ENCODE assay signal across 8 mouse cellular contexts in the genomic region with DNA sequence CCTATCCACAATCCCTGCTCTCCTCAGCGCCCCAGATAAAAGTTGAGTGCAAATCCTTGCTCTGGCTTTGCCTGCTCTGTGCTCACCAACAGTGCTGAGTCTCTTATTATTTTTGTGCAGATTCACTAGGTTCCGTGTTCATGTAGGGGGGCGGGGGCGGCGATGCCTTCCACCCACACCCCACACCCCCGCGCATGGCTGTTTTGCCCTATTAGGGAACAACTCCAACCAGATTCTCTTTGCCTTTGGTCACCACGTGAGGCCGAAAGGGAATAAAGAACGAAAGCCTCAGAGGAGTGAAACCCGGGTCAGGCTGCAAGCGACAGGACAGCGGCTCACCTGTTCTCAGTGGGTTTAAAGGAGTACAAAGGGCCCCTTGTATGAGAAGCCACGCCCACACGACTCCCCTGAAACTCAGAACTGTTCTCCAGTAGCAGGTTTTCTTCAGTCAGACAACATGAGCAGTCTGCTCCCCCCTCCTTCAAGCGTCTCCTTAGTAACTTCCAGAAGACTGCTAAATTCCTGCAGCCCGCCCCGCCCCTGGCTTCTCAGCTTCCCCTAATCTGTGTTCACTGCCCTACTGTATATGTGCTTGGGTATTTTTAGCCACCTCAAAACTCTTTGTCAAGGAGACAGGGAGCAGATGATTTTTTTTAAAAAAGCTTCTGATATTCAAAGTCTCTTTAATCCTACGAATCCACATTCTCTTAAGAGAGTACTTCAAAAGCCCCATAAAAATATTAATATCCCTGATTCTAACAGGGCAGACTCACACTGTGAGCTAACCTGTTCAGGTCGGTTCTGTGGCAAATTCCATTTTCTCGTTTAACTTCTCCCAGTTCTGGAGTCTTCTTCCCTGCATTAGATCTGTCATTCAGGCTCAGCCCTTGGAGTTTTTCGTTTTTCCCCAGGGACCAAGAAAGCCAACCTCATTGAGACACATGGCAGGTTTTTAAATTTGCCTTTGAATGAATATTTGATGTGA.
DNase-seq lines count a peak whose midpoint lies in the region; ATAC-seq and TF ChIP-seq lines count a peak whose summit lies in the region.

No protein-coding gene starts in this region.

- H3K4me3 ChIP-seq in spleen, adult 2 months (ENCODE audit: extremely low read depth, insufficient read depth, insufficient read length): peak overlapping the region; percentile 39; the same call in 1 of the 2 replicates
- peak overlapping the region; percentile 29 for H3K4me3 ChIP-seq in hindbrain, embryonic 13.5 days
- H3K4me3 ChIP-seq in limb, embryonic 10.5 days: peak overlapping the region; percentile 43
- H3K4me3 ChIP-seq in midbrain, embryonic 11.5 days (ENCODE audit: low read depth, low read length): peak overlapping the region; percentile 12; the same call in 1 of the 2 replicates
- H3K4me3 ChIP-seq in stomach, embryonic 16.5 days (replicated peaks; ENCODE audit: low read length): peak overlapping the region; percentile 41

- TF ChIP-seq POLR2A in spleen, adult 2 months (IDR thresholded peaks at IDR 0.05; ENCODE audit: low read depth, low read length): no peak

- H3K36me3 ChIP-seq in spleen, adult 2 months (ENCODE audit: control insufficient read depth, insufficient read depth, low read length): no peaks in the 10 kb centered on the region
- H3K36me3 ChIP-seq in hindbrain, embryonic 13.5 days: no peaks in the 10 kb centered on the region
- no peaks in the 10 kb centered on the region for H3K36me3 ChIP-seq in limb, embryonic 10.5 days
- no peaks in the 10 kb centered on the region for H3K36me3 ChIP-seq in midbrain, embryonic 11.5 days (ENCODE audit: control insufficient read depth, insufficient read depth, low read length)
- H3K36me3 ChIP-seq in stomach, embryonic 16.5 days (ENCODE audit: control insufficient read depth, insufficient read depth, low read length): no peaks in the 10 kb centered on the region

- no peak overlapping the region for H3K27ac ChIP-seq in spleen, adult 2 months (ENCODE audit: insufficient read depth, low read length)
- H3K27ac ChIP-seq in hindbrain, embryonic 13.5 days: peak overlapping the region; percentile 3; the same call in 1 of the 2 replicates
- peak overlapping the region; percentile 88 for H3K27ac ChIP-seq in limb, embryonic 10.5 days
- H3K27ac ChIP-seq in midbrain, embryonic 11.5 days (ENCODE audit: low read depth, low read length): no peak overlapping the region
- H3K27ac ChIP-seq in stomach, embryonic 16.5 days (ENCODE audit: low read length): peak overlapping the region; percentile 93

- no peak for TF ChIP-seq CTCF in spleen, adult 2 months (IDR thresholded peaks at IDR 0.05; ENCODE audit: extremely low read depth, insufficient read depth, insufficient read length, insufficient replicate concordance)

- H3K4me1 ChIP-seq in spleen, adult 2 months (ENCODE audit: control insufficient read depth, insufficient read depth, insufficient read length): peaks cover 4% of the 10 kb centered on the region; the same call in 1 of the 2 replicates
- H3K4me1 ChIP-seq in hindbrain, embryonic 13.5 days (replicated peaks): peaks cover 19% of the 10 kb centered on the region
- H3K4me1 ChIP-seq in limb, embryonic 10.5 days: peaks cover 26% of the 10 kb centered on the region
- peaks cover 5% of the 10 kb centered on the region for H3K4me1 ChIP-seq in midbrain, embryonic 11.5 days (ENCODE audit: control insufficient read depth, insufficient read depth, low read length)
- peaks cover 14% of the 10 kb centered on the region; the same call in 1 of the 2 replicates for H3K4me1 ChIP-seq in stomach, embryonic 16.5 days (ENCODE audit: control insufficient read depth, insufficient read depth, low read length)

- H3K9ac ChIP-seq in hindbrain, embryonic 13.5 days: peak overlapping the region; percentile 51
- peak overlapping the region; percentile 53 for H3K9ac ChIP-seq in midbrain, embryonic 11.5 days (ENCODE audit: low read length)
- peak overlapping the region; percentile 69 for H3K9ac ChIP-seq in stomach, embryonic 16.5 days (ENCODE audit: low read length)

- H3K27me3 ChIP-seq in spleen, adult 2 months (ENCODE audit: control insufficient read depth, insufficient read depth, low read length): peaks cover 2% of the 10 kb centered on the region; the same call in 1 of the 2 replicates
- H3K27me3 ChIP-seq in hindbrain, embryonic 13.5 days: no peaks in the 10 kb centered on the region
- H3K27me3 ChIP-seq in limb, embryonic 10.5 days (ENCODE audit: low read depth, poor library complexity, severe bottlenecking): peaks cover 5% of the 10 kb centered on the region; the same call in 1 of the 2 replicates
- no peaks in the 10 kb centered on the region for H3K27me3 ChIP-seq in midbrain, embryonic 11.5 days (ENCODE audit: control insufficient read depth, insufficient read depth, low read length)
- no peaks in the 10 kb centered on the region for H3K27me3 ChIP-seq in stomach, embryonic 16.5 days (ENCODE audit: control insufficient read depth, insufficient read depth, low read length)

- H3K9me3 ChIP-seq in hindbrain, embryonic 13.5 days: 0 out of 2 replicates have a peak, but pooled peaks cover 9% of the 10 kb centered on the region
- no peaks in the 10 kb centered on the region for H3K9me3 ChIP-seq in limb, embryonic 10.5 days (replicated peaks)
- H3K9me3 ChIP-seq in midbrain, embryonic 11.5 days (ENCODE audit: control insufficient read depth, low read length): no peaks in the 10 kb centered on the region
- no peaks in the 10 kb centered on the region for H3K9me3 ChIP-seq in stomach, embryonic 16.5 days (replicated peaks; ENCODE audit: control insufficient read depth, low read length)

- ATAC-seq in hindbrain, embryonic 13.5 days (ENCODE audit: low FRiP score): peak; percentile 54; the same call in 1 of the 2 replicates
- ATAC-seq in midbrain, embryonic 11.5 days (ENCODE audit: low FRiP score): peak; percentile 55; the same call in 1 of the 2 replicates
- ATAC-seq in stomach, embryonic 16.5 days (ENCODE audit: insufficient read depth, low FRiP score): peak; percentile 93
- ATAC-seq in inflammation-experienced regulatory T-cells, adult 6 months: no peak

- 12% methylated on average over 22 of the region's 22 CpGs for WGBS in spleen, adult 2 months
- 15% methylated on average over 22 of the region's 22 CpGs for WGBS in hindbrain, embryonic 13.5 days
- WGBS in limb, embryonic 10.5 days: 18% methylated on average over 22 of the region's 22 CpGs
- WGBS in midbrain, embryonic 11.5 days: 14% methylated on average over 22 of the region's 22 CpGs
- WGBS in stomach, embryonic 16.5 days: 5% methylated on average over 22 of the region's 22 CpGs

- peak overlapping the region; percentile 53 for H3K4me2 ChIP-seq in hindbrain, embryonic 13.5 days
- H3K4me2 ChIP-seq in midbrain, embryonic 11.5 days: peak overlapping the region; percentile 41
- peak overlapping the region; percentile 67 for H3K4me2 ChIP-seq in stomach, embryonic 16.5 days (ENCODE audit: low read depth, low read length)

- no peak for DNase-seq in spleen, adult 2 months (ENCODE audit: low read depth in 1 of 2, low spot score in 2 of 2)
- no peak for DNase-seq in spleen, postnatal 36 days (ENCODE audit: low spot score in 2 of 2)
- DNase-seq in forelimb bud, embryonic 11.5 days (ENCODE audit: low read depth, low spot score): peak; percentile 87
- peak; percentile 71 for DNase-seq in limb, embryonic 10.5 days (ENCODE audit: low spot score)
- peak; percentile 93 for DNase-seq in midbrain, embryonic 11.5 days (ENCODE audit: low spot score, missing footprints)

Comparison
In these comparisons a context has a peak if more than half of its experiments do, and no peak if none do; other contexts are left out.
1. DNase-seq: peak in forelimb bud, embryonic 11.5 days (single experiment), limb, embryonic 10.5 days (single experiment) and midbrain, embryonic 11.5 days (single experiment); none in spleen, adult 2 months (0 of 2) and spleen, postnatal 36 days (0 of 2).
2. H3K27ac ChIP-seq: peak in hindbrain, embryonic 13.5 days (single experiment), limb, embryonic 10.5 days (single experiment) and stomach, embryonic 16.5 days (single experiment); none in spleen, adult 2 months (single experiment) and midbrain, embryonic 11.5 days (single experiment).
3. Peak in every context shown above with its lines, with median percentiles within 50 percentile points of each other: H3K4me3 ChIP-seq, H3K4me2 ChIP-seq and H3K9ac ChIP-seq.